ENCODE assay signal across 18 mouse cellular contexts in genomic region chr4:107683006-107683756, GRCm38 (mm10). TPM values are rescaled to one million over a fixed set of nuclear protein-coding genes. Genes with fewer than 3 reads are reported as not detected.
"Had no signal": no experiment of that assay in that cellular context is flagged by ENCODE, and none has a peak within 500 bp of the region (broad histone marks: within the 10 kb centered on the region; RNA-seq: fewer than 3 reads in every experiment).

No protein-coding gene starts in this region.

- H3K4me3 ChIP-seq: layer of hippocampus, adult 2 months; liver, embryonic 15.5 days; midbrain, embryonic 15.5 days; neural tube, embryonic 12.5 days had no signal

- H3K36me3 ChIP-seq: liver, embryonic 15.5 days; midbrain, embryonic 15.5 days; neural tube, embryonic 12.5 days had no signal

- H3K9me3 ChIP-seq: liver, embryonic 15.5 days; midbrain, embryonic 15.5 days; neural tube, embryonic 12.5 days had no signal

- H3K4me1 ChIP-seq: liver, embryonic 15.5 days had no signal

- H3K9ac ChIP-seq: liver, embryonic 15.5 days; midbrain, embryonic 15.5 days; neural tube, embryonic 12.5 days had no signal

- H3K27ac ChIP-seq: kidney, postnatal 0 days; layer of hippocampus, adult 2 months; liver, embryonic 15.5 days; midbrain, embryonic 15.5 days; neural tube, embryonic 12.5 days had no signal

- DNase-seq: kidney, adult 2 months; kidney, postnatal 36 days; lung, adult 2 months; lung, postnatal 36 days; retina, postnatal 1 day; right cerebral cortex, postnatal 4 days; spleen, adult 18-20 months; thymus, adult 2 months; thymus, postnatal 25 days had no signal

- ATAC-seq: lung, postnatal 0 days; midbrain, embryonic 15.5 days had no signal

- H3K4me2 ChIP-seq: liver, embryonic 11.5 days; liver, embryonic 15.5 days; midbrain, embryonic 15.5 days; neural tube, embryonic 12.5 days had no signal

RNA-seq across cellular contexts. Expression of gene Dmrtb1, which starts 0.8 kb away (rescaled TPM):
- polyA plus RNA-seq: kidney, postnatal 0 days; liver, embryonic 11.5 days; liver, embryonic 15.5 days; lung, adult 2 months; stomach, embryonic 14.5 days; urinary bladder, adult 2 months had no signal
